8 mouse cellular contexts compared by ENCODE assay signal in the genomic region with DNA sequence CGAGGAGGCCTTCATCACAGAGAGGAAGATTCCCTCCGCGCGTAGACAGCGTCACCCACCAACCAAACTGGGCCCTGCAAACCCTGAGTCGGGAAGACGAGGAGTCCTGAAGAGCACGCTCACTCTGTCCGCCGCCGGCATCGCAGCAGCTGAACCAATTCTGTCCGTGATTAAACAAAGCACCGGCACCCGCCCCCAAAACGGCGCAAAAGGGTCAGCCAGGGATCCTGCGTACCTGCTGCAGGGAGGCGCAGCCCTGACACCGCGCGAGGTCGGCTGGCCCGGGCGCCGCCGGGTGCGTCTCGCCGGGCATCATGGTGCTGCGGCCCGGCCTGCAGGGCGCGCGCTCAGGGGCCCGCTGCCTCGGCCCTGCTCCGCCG. TPM values are rescaled to one million over a fixed set of nuclear protein-coding genes. Genes with fewer than 3 reads are reported as not detected.
DNase-seq lines count a peak whose midpoint lies in the region; ATAC-seq and TF ChIP-seq lines count a peak whose summit lies in the region.

A gene (minus strand): TSS at position 353 of the 380 bp plus-strand sequence.

- peak; percentile 48 for DNase-seq in lung, embryonic 14.5 days
- DNase-seq in lung, adult 18-20 months, result no peak
- DNase-seq in adrenal gland, postnatal 25 days, result no peak
- DNase-seq in hindbrain, embryonic 14.5 days (ENCODE audit: low spot score), result peak; percentile 41
- no peak for DNase-seq in stomach, postnatal 0 days (ENCODE audit: low spot score)
- no peak for DNase-seq in spleen, postnatal 36 days (ENCODE audit: low spot score in 2 of 2)

- H3K4me1 ChIP-seq in lung, embryonic 14.5 days (ENCODE audit: insufficient read depth), result peaks cover 11% of the 10 kb centered on the region; the same call in 1 of the 2 replicates
- peaks cover 21% of the 10 kb centered on the region for H3K4me1 ChIP-seq in forebrain, embryonic 16.5 days (replicated peaks; ENCODE audit: control insufficient read depth, insufficient read depth, low read length)
- H3K4me1 ChIP-seq in hindbrain, embryonic 14.5 days (replicated peaks; ENCODE audit: control insufficient read depth, insufficient read depth, low read length), result peaks cover 18% of the 10 kb centered on the region
- peaks cover 39% of the 10 kb centered on the region for H3K4me1 ChIP-seq in liver, embryonic 15.5 days (replicated peaks)
- H3K4me1 ChIP-seq in stomach, postnatal 0 days (replicated peaks; ENCODE audit: control insufficient read depth, insufficient read depth), result no peaks in the 10 kb centered on the region

- TF ChIP-seq CTCF in lung, embryonic 14.5 days (IDR thresholded peaks at IDR 0.05; ENCODE audit: low read depth), result no peak
- TF ChIP-seq CTCF in stomach, postnatal 0 days (IDR thresholded peaks at IDR 0.05; ENCODE audit: low read depth), result no peak

- H3K36me3 ChIP-seq in lung, embryonic 14.5 days (ENCODE audit: insufficient read depth), result no peaks in the 10 kb centered on the region
- H3K36me3 ChIP-seq in forebrain, embryonic 16.5 days (ENCODE audit: control insufficient read depth, insufficient read depth), result no peaks in the 10 kb centered on the region
- no peaks in the 10 kb centered on the region for H3K36me3 ChIP-seq in hindbrain, embryonic 14.5 days (replicated peaks; ENCODE audit: control insufficient read depth, insufficient read depth)
- no peaks in the 10 kb centered on the region for H3K36me3 ChIP-seq in liver, embryonic 15.5 days (replicated peaks)
- H3K36me3 ChIP-seq in stomach, postnatal 0 days (ENCODE audit: control insufficient read depth, insufficient read depth, low read length), result no peaks in the 10 kb centered on the region

- peak within 1 kb of the TSS; percentile 85 for H3K4me2 ChIP-seq in lung, embryonic 14.5 days
- H3K4me2 ChIP-seq in forebrain, embryonic 16.5 days (ENCODE audit: low read length), result peak within 1 kb of the TSS; percentile 92
- peak within 1 kb of the TSS; percentile 82 for H3K4me2 ChIP-seq in hindbrain, embryonic 14.5 days (replicated peaks)
- H3K4me2 ChIP-seq in liver, embryonic 15.5 days, result peak within 1 kb of the TSS; percentile 89
- H3K4me2 ChIP-seq in stomach, postnatal 0 days (replicated peaks; ENCODE audit: low read depth), result peak within 1 kb of the TSS; percentile 74

- no peaks in the 10 kb centered on the region for H3K9me3 ChIP-seq in lung, embryonic 14.5 days (ENCODE audit: low read depth, low read length)
- H3K9me3 ChIP-seq in forebrain, embryonic 16.5 days (ENCODE audit: control insufficient read depth, low read length), result no peaks in the 10 kb centered on the region
- H3K9me3 ChIP-seq in hindbrain, embryonic 14.5 days (ENCODE audit: control insufficient read depth, low read length), result no peaks in the 10 kb centered on the region
- no peaks in the 10 kb centered on the region for H3K9me3 ChIP-seq in liver, embryonic 15.5 days (replicated peaks)
- H3K9me3 ChIP-seq in stomach, postnatal 0 days (ENCODE audit: control insufficient read depth, low read length), result no peaks in the 10 kb centered on the region

- TF ChIP-seq EP300 in stomach, postnatal 0 days (optimal IDR thresholded peaks at IDR 0.05), result no peak

- ATAC-seq in lung, embryonic 14.5 days (ENCODE audit: insufficient read depth), result peak; percentile 37
- peak; percentile 22 for ATAC-seq in forebrain, embryonic 16.5 days
- peak; percentile 49 for ATAC-seq in hindbrain, embryonic 14.5 days (ENCODE audit: low FRiP score)
- peak; percentile 64 for ATAC-seq in liver, embryonic 15.5 days (ENCODE audit: insufficient read depth)
- ATAC-seq in stomach, postnatal 0 days (ENCODE audit: low FRiP score, low TSS enrichment), result peak; percentile 65

- under 1% methylated on average over 31 of the region's 39 CpGs for WGBS in lung, embryonic 14.5 days
- WGBS in forebrain, embryonic 16.5 days, result under 1% methylated on average over 30 of the region's 39 CpGs
- under 1% methylated on average over 39 of the region's 39 CpGs for WGBS in hindbrain, embryonic 14.5 days
- WGBS in liver, embryonic 15.5 days (ENCODE audit: insufficient replicate concordance), result under 1% methylated on average over 39 of the region's 39 CpGs
- under 1% methylated on average over 37 of the region's 39 CpGs for WGBS in stomach, postnatal 0 days

- H3K27ac ChIP-seq in lung, embryonic 14.5 days (ENCODE audit: low read depth), result peak within 1 kb of the TSS; percentile 85
- peak within 1 kb of the TSS; percentile 97 for H3K27ac ChIP-seq in forebrain, embryonic 16.5 days (ENCODE audit: low read length)
- peak within 1 kb of the TSS; percentile 91 for H3K27ac ChIP-seq in hindbrain, embryonic 14.5 days
- peak within 1 kb of the TSS; percentile 84 for H3K27ac ChIP-seq in liver, embryonic 15.5 days (replicated peaks)
- H3K27ac ChIP-seq in stomach, postnatal 0 days (replicated peaks), result peak within 1 kb of the TSS; percentile 93

- H3K27me3 ChIP-seq in lung, embryonic 14.5 days (ENCODE audit: insufficient read depth, low read length), result no peaks in the 10 kb centered on the region
- H3K27me3 ChIP-seq in forebrain, embryonic 16.5 days (replicated peaks; ENCODE audit: control insufficient read depth, insufficient read depth, low read length), result no peaks in the 10 kb centered on the region; the same call in 1 of the 2 replicates
- H3K27me3 ChIP-seq in hindbrain, embryonic 14.5 days (ENCODE audit: control insufficient read depth, insufficient read depth, low read length), result no peaks in the 10 kb centered on the region
- no peaks in the 10 kb centered on the region for H3K27me3 ChIP-seq in liver, embryonic 15.5 days
- no peaks in the 10 kb centered on the region for H3K27me3 ChIP-seq in stomach, postnatal 0 days (ENCODE audit: control insufficient read depth, insufficient read depth, low read length)

- peak within 1 kb of the TSS; percentile 95 for H3K4me3 ChIP-seq in lung, embryonic 14.5 days (ENCODE audit: low read depth, low read length)
- H3K4me3 ChIP-seq in forebrain, embryonic 16.5 days (replicated peaks; ENCODE audit: low read length), result peak within 1 kb of the TSS; percentile 71
- H3K4me3 ChIP-seq in hindbrain, embryonic 14.5 days (replicated peaks; ENCODE audit: low read length), result peak within 1 kb of the TSS; percentile 84
- peak within 1 kb of the TSS; percentile 86 for H3K4me3 ChIP-seq in liver, embryonic 15.5 days (replicated peaks)
- peak within 1 kb of the TSS; percentile 92 for H3K4me3 ChIP-seq in stomach, postnatal 0 days (ENCODE audit: low read depth, low read length)

- peak within 1 kb of the TSS; percentile 86 for H3K9ac ChIP-seq in lung, embryonic 14.5 days
- H3K9ac ChIP-seq in forebrain, embryonic 16.5 days (replicated peaks; ENCODE audit: low read depth, low read length), result peak within 1 kb of the TSS; percentile 80
- H3K9ac ChIP-seq in hindbrain, embryonic 14.5 days, result peak within 1 kb of the TSS; percentile 81
- peak within 1 kb of the TSS; percentile 77 for H3K9ac ChIP-seq in liver, embryonic 15.5 days
- peak within 1 kb of the TSS; percentile 93 for H3K9ac ChIP-seq in stomach, postnatal 0 days (ENCODE audit: low read length)

RNA-seq across cellular contexts. Expression of the gene that starts here (rescaled TPM):
- polyA plus RNA-seq in lung, embryonic 14.5 days (2014; fragmentation: Nextera tagmentation; extraction: Ambion mirVana), result 28.2 and 31.8 TPM in 2 replicates
- total RNA-seq in adrenal gland, postnatal 25 days (2021), result 30.1 and 32.1 TPM in 2 replicates
- 35.7 and 39.3 TPM in 2 replicates for polyA plus RNA-seq in forebrain, embryonic 16.5 days (2015; fragmentation: Nextera tagmentation; extraction: Ambion mirVana)
- polyA plus RNA-seq in hindbrain, embryonic 14.5 days (2014; fragmentation: Nextera tagmentation; extraction: Ambion mirVana), result 47.9 and 51.8 TPM in 2 replicates
- 3.8 and 4.1 TPM in 2 replicates for polyA plus RNA-seq in liver, embryonic 15.5 days (2015; fragmentation: Nextera tagmentation; extraction: Ambion mirVana)
- 6.0 and 7.3 TPM in 2 replicates for polyA plus RNA-seq in stomach, postnatal 0 days (2015; fragmentation: Nextera tagmentation; extraction: Ambion mirVana)

Comparison
In these comparisons a context has a peak if more than half of its experiments do, and no peak if none do; other contexts are left out.
1. DNase-seq: peak in lung, embryonic 14.5 days (single experiment) and hindbrain, embryonic 14.5 days (single experiment); none in lung, adult 18-20 months (0 of 2), adrenal gland, postnatal 25 days (single experiment), stomach, postnatal 0 days (single experiment) and spleen, postnatal 36 days (0 of 2).
2. Peak in every context shown above with its lines, with median percentiles within 50 percentile points of each other: ATAC-seq, H3K27ac ChIP-seq, H3K4me2 ChIP-seq, H3K4me3 ChIP-seq and H3K9ac ChIP-seq.